Mouse (Mus musculus) embryonic facial prominence, embryonic 10.5 days (tissue): ENCODE results near the gene Hcn3. TPM values are rescaled to one million over a fixed set of nuclear protein-coding genes. Genes with fewer than 3 reads are reported as not detected.

Experiments used
- DNase-seq: peaks from one replicate; pipeline ENCODE4 v3.0.0-alpha.2; 2017; ENCODE audit warnings: low spot score
- H3K27ac ChIP-seq: fragments of 300-500 bp; sonication (generic); replicated peaks from 2 replicates; pipeline ENCODE4 v1.5.1; 2016; ENCODE audit warnings: mild to moderate bottlenecking
- H3K27me3 ChIP-seq: fragments of 300-500 bp; sonication (generic); replicated peaks from 2 replicates; pipeline ENCODE4 v1.6.1; 2016; ENCODE audit warnings: low read depth, mild to moderate bottlenecking; ENCODE audit not compliant: poor library complexity, severe bottlenecking
- H3K36me3 ChIP-seq: fragments of 300-500 bp; sonication (generic); replicated peaks from 2 replicates; pipeline ENCODE4 v1.6.1; 2016; ENCODE audit warnings: mild to moderate bottlenecking, moderate library complexity
- H3K4me1 ChIP-seq: fragments of 300-500 bp; sonication (generic); 2 replicates; pipeline ENCODE4 v1.6.1; 2016
- H3K4me3 ChIP-seq: fragments of 300-500 bp; sonication (generic); 2 replicates; pipeline ENCODE4 v1.5.1; 2016; ENCODE audit warnings: mild to moderate bottlenecking, moderate library complexity
- H3K9me3 ChIP-seq: fragments of 300-500 bp; sonication (generic); 2 replicates; pipeline ENCODE4 v1.6.1; 2016; ENCODE audit warnings: mild to moderate bottlenecking
- WGBS: fragments of 180-500 bp; shearing (Covaris S2); methylation state at CpG from one replicate; pipeline ENCODE4 v1.1.7; 2016; 5-methylcytosine and 5-hydroxymethylcytosine counted together
- polyA plus RNA-seq: library from polyadenylated mRNA; unstranded; fragments of >200 nt; fragmentation: Nextera tagmentation; extraction: Ambion mirVana; gene quantifications from 2 replicates; pipeline ENCODE4 v1.2.1, GENCODE M21; 2016

Hcn3 gene
- polyA plus RNA-seq: 3.5 and 3.6 TPM in 2 replicates

GRCm38 (mm10) chr3:89159616-89160344 is at the start of gene Hcn3:
Hcn3 (minus strand) TSS chr3:89160196.
- no peaks in the 10 kb centered on the region for H3K9me3 ChIP-seq
- peaks cover 33% of the 10 kb centered on the region for H3K4me1 ChIP-seq
- WGBS: under 1% methylated on average over 66 of the region's 66 CpGs
- no peaks in the 10 kb centered on the region for H3K36me3 ChIP-seq
- H3K27ac ChIP-seq: peak within 1 kb of the TSS; percentile 65
- peaks cover 25% of the 10 kb centered on the region for H3K27me3 ChIP-seq
- peak; percentile 89 for DNase-seq
- H3K4me3 ChIP-seq: peak within 1 kb of the TSS; percentile 74

- no peak overlapping the region for H3K4me3 ChIP-seq
Observed at GRCm38 (mm10) chr3:89209731-89210130, 49.7 kb upstream of the Hcn3 start.

GRCm38 (mm10) chr3:89208736-89209135 is 48.7 kb upstream of the Hcn3 start:
- WGBS: 90% methylated on average over 6 of the region's 6 CpGs
- Histone ChIP-seq H3K36me3 (peaks cover 75% of the 10 kb centered on the region), H3K27ac (no peak overlapping the region), H3K4me3 (no peak overlapping the region), H3K27me3 (no peaks in the 10 kb centered on the region), H3K9me3 (no peaks in the 10 kb centered on the region), H3K4me1 (peaks cover 9% of the 10 kb centered on the region)
- no peak for DNase-seq

More at GRCm38 (mm10) chr3:89209731-89210130, 49.7 kb upstream of the Hcn3 start:
- no peak overlapping the region for H3K27ac ChIP-seq
- H3K36me3 ChIP-seq: peaks cover 69% of the 10 kb centered on the region
- H3K9me3 ChIP-seq: no peaks in the 10 kb centered on the region
- 90% methylated on average over 7 of the region's 7 CpGs for WGBS
- no peaks in the 10 kb centered on the region for H3K27me3 ChIP-seq
- peaks cover 19% of the 10 kb centered on the region for H3K4me1 ChIP-seq
- DNase-seq: no peak

- no peak for DNase-seq
- peaks cover 75% of the 10 kb centered on the region for H3K36me3 ChIP-seq
- no peaks in the 10 kb centered on the region for H3K27me3 ChIP-seq
- no peak overlapping the region for H3K27ac ChIP-seq
- H3K4me1 ChIP-seq: peaks cover 12% of the 10 kb centered on the region
- H3K9me3 ChIP-seq: no peaks in the 10 kb centered on the region
- no peak overlapping the region for H3K4me3 ChIP-seq
- 93% methylated on average over 13 of the region's 13 CpGs for WGBS
Observed at GRCm38 (mm10) chr3:89208075-89208657, 48.2 kb upstream of the Hcn3 start.

DNA sequence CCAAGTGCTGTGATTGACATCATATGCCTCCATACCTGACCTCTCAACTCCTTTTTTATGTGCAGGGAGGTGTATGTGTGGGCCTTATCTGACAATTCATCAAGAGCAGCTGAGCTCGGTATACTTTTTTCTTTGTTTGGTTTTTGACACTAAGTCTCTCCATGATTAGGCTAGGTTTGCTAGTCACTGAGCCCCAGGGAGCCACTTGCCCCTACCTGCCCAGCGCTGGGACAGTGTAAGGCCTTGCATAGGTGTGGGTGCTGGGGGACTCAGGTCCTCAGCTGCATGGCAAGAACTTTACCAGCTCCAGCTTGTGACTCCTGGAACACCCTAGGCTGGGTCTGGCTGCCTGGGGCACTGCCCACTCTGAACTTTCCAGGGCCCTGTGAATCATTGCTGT is 46.7 kb upstream of the Hcn3 start:
- Histone ChIP-seq H3K36me3 (peaks cover 75% of the 10 kb centered on the region), H3K27ac (no peak overlapping the region), H3K4me3 (no peak overlapping the region), H3K4me1 (peaks cover 6% of the 10 kb centered on the region), H3K9me3 (no peaks in the 10 kb centered on the region), H3K27me3 (no peaks in the 10 kb centered on the region)
- no peak for DNase-seq
- 86% methylated on average over 2 of the region's 2 CpGs for WGBS

GRCm38 (mm10) chr3:89206079-89206478 is 46.1 kb upstream of the Hcn3 start:
- no peaks in the 10 kb centered on the region for H3K27me3 ChIP-seq
- H3K4me1 ChIP-seq: peaks cover 6% of the 10 kb centered on the region
- 94% methylated on average over 7 of the region's 7 CpGs for WGBS
- no peak overlapping the region for H3K27ac ChIP-seq
- H3K4me3 ChIP-seq: no peak overlapping the region
- no peak for DNase-seq
- H3K36me3 ChIP-seq: peaks cover 69% of the 10 kb centered on the region
- no peaks in the 10 kb centered on the region for H3K9me3 ChIP-seq

DNA sequence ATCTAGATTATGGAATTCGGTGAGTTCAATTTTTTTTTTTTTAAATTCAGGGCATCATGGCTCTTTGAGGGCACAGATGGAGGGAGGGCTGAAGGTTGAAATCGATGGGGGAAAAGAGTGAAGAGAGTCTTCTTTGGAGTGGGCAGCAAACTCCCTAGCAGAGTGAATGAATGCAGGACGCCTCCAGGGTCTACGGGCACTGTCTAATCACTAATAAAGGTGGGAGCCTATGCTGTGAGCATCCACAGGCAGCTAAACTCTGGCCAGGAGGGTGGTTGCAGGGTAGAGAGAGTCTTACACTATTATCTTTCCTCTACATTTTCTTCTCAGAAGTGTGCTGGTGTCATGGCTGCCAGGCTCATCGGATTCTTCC is 43.1 kb upstream of the Hcn3 start:
- Histone ChIP-seq H3K27me3 (no peaks in the 10 kb centered on the region), H3K4me3 (peak overlapping the region; percentile 59), H3K36me3 (peaks cover 40% of the 10 kb centered on the region), H3K9me3 (no peaks in the 10 kb centered on the region), H3K27ac (peak overlapping the region; percentile 31; the same call in 1 of the 2 replicates), H3K4me1 (peaks cover 6% of the 10 kb centered on the region)
- no peak for DNase-seq
- 40% methylated on average over 5 of the region's 5 CpGs for WGBS

GRCm38 (mm10) chr3:89202253-89203141 is 42.5 kb upstream of the Hcn3 start, which contains the start of gene Gba:
Gba (plus strand) TSS chr3:89202928.
- 27% methylated on average over 13 of the region's 13 CpGs for WGBS
- DNase-seq: peak; percentile 87
- Histone ChIP-seq H3K36me3 (peaks cover 34% of the 10 kb centered on the region), H3K4me3 (peak within 1 kb of the TSS; percentile 59), H3K9me3 (no peaks in the 10 kb centered on the region), H3K27ac (peak within 1 kb of the TSS; percentile 31; the same call in 1 of the 2 replicates), H3K27me3 (no peaks in the 10 kb centered on the region), H3K4me1 (peaks cover 6% of the 10 kb centered on the region)

DNA sequence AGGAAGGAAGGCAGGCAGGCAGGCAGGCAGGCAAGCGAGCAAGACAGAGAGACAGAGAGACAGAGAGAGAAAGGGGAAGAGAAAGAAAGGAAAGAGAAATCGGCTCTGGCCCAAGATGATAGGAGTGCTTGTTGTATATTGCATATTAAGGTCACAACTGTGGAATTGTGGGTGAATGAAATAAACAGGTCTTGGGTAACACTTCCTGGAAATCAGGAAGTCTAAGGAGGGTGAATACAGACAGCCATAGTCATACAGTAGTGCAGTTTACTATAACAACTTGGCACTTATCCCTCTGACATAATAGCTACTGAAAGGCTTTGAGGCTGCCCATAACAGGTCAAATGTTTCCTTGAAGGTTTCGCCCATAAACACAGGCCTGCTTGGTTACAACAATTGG is 39.8 kb upstream of the Hcn3 start:
- no peak overlapping the region for H3K27ac ChIP-seq

GRCm38 (mm10) chr3:89195979-89196877 is 36.2 kb upstream of the Hcn3 start:
- H3K4me1 ChIP-seq: peaks cover 19% of the 10 kb centered on the region
- H3K27me3 ChIP-seq: no peaks in the 10 kb centered on the region
- no peaks in the 10 kb centered on the region for H3K9me3 ChIP-seq
- peak overlapping the region; percentile 54 for H3K4me3 ChIP-seq
- H3K36me3 ChIP-seq: no peaks in the 10 kb centered on the region
- peak overlapping the region; percentile 83 for H3K27ac ChIP-seq
- peak; percentile 98 for DNase-seq
- 7% methylated on average over 33 of the region's 33 CpGs for WGBS

More for the DNA sequence above, 39.8 kb upstream of the Hcn3 start:
- Histone ChIP-seq H3K27me3 (no peaks in the 10 kb centered on the region), H3K9me3 (no peaks in the 10 kb centered on the region), H3K4me3 (no peak overlapping the region), H3K36me3 (peaks cover 7% of the 10 kb centered on the region), H3K4me1 (peaks cover 25% of the 10 kb centered on the region)
- no peak for DNase-seq
- 81% methylated on average over 3 of the region's 3 CpGs for WGBS

DNA sequence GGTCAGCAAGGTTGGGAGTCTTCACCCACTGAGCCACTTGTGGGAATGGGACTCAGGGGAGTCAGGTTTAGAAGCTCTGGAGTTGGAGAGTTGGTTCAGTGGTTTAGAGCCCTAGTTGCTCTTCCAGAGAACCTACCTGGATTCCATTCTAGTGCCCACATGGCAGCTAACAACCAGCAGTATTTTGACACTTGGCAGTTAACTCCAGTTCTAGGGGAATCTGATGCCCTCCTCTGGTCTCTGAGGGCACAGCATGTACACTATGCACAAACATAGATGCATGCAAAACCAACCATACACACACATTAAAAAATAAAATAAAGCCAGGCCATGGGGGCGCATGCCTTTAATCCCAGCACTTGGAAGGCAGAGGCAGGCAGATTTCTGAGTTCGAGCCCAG is 33.9 kb upstream of the Hcn3 start:
- Histone ChIP-seq H3K9me3 (no peaks in the 10 kb centered on the region), H3K4me3 (no peak overlapping the region), H3K27me3 (no peaks in the 10 kb centered on the region), H3K27ac (no peak overlapping the region), H3K36me3 (peaks cover 2% of the 10 kb centered on the region; the same call in 1 of the 2 replicates), H3K4me1 (peaks cover 19% of the 10 kb centered on the region)
- WGBS: 87% methylated on average over 2 of the region's 2 CpGs
- DNase-seq: no peak
